Mouse (Mus musculus) activated CD4-positive, CD25-positive, alpha-beta regulatory T cell, adult 4 months (primary cell): ENCODE results near the gene Ddx27. TPM values are rescaled to one million over a fixed set of nuclear protein-coding genes. Genes with fewer than 3 reads are reported as not detected.
A peak's percentile ranks its signal among the peaks of the same experiment; 100 is the strongest.
"Not testable (repeated sequence)": the region's sequence is repeated elsewhere in the genome, so short reads cannot be mapped to it uniquely, and the experiment has no call there.

Experiments used
- ATAC-seq: one replicate; pipeline ENCODE4 v1.8.0; 2017
- polyA plus RNA-seq, 2 experiments: library from polyadenylated mRNA; unstranded; fragments of 100-300 nt; shearing (Covaris generic); gene quantifications; one replicate each; pipeline ENCODE4 v1.2.1; 2017

The Ddx27 gene
- polyA plus RNA-seq: 10 to 100 TPM; 29.8 to 39.5 TPM

- peak; percentile 87 for ATAC-seq
Measured at GRCm38 (mm10) chr2:167014702-167015381, at the start of gene Ddx27. Gene Ddx27 (plus strand): TSS chr2:167015193.

- no peak for ATAC-seq
Measured at GRCm38 (mm10) chr2:166973153-166973552, 41.8 kb upstream of the Ddx27 start.

DNA sequence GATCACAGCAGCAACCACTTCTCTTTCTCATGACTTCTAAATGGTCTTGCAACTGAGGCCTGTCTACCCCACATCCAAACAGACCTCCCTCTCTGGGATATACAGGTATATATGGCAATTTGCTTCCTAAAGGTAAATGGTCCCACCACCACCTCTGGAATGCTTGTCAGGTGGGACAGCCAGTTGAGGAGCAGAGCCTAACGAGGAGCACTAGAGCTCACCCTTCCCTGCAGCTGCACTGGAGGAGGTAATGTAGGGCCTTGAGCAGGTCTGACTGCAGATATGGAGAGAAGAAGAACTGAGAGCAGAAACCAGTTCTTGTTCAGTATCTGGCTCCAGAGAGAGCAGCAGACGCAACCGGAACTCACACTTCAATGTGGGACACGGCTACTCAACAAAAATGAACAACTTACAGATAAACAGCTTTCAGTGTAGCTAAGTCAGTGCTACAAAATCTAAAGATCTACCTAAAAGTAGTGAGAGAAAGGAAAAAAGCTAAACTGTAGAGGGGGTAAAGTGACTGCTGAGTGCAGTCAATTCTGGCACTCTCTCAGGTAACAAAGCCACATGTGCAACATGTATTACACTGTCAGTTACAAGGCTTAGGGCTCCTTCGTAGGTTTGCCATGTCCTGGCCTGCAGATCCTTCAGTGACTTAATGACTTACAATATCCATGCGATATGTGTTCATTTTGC, 40.7 kb upstream of the Ddx27 start:
- ATAC-seq: no peak

DNA sequence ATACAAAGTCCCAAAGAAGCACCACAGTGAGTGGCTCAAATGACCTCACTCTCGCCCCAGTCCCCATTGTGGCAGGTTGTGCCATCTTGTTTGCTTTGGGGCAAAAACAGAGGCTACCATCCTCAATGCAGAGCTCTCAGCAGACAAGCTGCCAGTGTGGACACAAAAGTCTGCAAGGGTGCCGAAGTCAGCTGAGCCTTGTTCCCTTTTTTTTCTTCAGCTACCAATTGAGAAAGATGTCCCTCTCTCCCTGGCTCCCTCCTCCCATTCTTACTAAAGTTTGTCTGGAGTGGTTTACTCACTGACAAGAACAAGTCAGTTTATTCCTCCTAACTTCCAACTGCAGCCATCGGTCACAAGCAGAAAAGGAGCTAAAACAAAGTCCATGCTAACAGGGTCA, 38.6 kb upstream of the Ddx27 start:
- no peak for ATAC-seq

GRCm38 (mm10) chr2:166977490-166977889, 37.5 kb upstream of the Ddx27 start:
- ATAC-seq: no peak

DNA sequence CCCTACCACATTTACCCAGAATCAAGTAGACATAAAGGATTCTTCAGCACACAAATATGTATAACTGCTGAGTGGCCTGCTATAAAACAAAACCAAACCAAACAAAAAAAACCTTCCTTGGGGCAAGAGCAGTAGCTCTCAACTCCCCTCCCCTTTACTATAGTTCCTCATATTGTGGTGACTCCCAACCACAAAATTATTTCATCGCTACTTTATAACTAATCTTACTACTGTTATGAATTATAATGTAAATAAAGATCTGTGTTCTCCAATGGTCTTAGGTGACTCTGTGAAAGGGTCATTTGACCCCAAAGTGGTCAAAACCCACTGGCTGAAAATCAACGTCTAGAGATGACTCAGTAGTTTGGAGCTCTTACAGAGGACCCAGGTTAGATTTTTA, 34.8 kb upstream of the Ddx27 start:
- no peak for ATAC-seq

DNA sequence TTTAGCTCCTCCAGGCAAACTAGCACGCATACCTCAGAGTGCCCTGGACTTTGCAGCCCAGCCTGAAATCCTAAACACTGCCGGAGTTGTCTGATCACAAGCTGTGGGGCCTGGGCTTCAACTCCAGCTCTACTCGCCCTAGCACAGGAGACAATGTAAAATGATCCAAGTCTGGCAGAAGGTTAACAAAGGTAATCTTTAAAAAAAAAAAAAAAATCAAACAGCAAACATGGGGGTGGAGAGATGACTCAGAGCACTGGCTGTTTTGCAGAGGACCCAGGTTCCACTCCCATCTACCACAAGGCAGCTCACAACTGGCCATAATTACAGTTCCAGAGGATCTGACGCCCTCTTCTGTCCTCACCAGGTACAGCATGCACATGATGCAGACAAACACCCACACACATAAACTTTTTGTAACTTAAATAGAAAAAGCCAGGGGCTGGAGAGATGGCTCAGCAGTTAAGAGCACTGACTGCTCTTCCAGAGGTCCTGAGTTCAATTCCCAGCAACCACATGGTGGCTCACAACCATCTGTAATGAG, 31.6 kb upstream of the Ddx27 start:
- no peak for ATAC-seq

GRCm38 (mm10) chr2:166990861-166991260, 24.1 kb upstream of the Ddx27 start:
- ATAC-seq: no peak

DNA sequence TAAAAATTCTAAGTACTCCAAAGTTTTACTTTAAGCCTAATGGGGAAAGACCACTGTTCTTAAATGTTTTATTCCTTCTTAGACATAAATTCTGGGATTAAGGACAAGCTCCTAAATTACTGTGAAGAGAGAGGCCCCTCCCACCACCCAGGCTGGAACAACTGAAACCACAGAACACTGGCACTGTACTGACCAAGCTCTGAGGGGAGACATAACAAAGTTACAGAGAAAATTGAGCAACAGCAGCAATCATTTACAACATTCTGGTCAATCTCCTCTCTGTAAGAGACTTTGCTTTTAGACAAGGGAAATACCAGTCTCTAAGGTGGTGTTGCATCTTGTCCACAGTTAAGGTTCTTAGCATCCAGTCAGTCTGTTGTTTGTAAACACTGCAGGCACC, 23.0 kb upstream of the Ddx27 start:
- no peak for ATAC-seq

DNA sequence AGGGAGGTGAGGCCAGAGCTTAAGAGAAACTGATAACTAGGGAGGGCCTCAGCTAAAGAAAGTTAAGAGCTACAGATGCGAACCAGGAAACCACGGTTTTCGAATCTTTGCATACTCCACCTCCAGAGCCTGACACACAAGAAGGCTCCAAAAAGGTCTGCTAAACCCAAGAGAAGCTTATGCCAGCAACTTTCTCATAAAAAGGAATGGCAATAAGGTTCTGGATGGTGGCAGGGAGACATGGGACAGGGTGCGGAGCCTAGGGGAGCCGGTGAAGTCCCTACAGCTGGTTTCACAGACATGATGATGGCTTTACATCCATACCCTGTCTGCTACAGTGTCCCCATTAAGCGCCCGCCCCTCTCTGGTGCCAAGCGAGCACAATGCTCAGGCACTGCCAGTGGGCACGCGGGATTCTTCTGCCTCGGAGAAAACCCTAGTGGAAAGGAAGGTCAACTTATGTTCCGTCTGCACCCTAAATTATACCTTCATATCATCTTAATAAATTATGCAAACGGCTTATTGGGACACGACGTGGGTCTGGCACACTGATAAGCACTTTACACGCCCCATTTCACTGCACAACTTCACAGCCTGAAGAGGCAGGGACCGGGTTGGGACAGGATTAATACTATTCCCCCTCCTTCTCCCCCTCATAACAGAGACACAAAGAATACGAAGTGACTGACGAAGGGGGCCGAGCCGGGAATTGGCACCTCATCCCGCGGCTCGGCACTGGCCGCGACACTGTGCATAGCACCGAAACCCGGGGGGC, 19.8 kb upstream of the Ddx27 start:
- peak; percentile 24 for ATAC-seq

GRCm38 (mm10) chr2:166995796-166996532, 19.0 kb upstream of the Ddx27 start, which contains the start of gene Stau1:
Gene Stau1 (minus strand): TSS chr2:166996299.
- ATAC-seq: peak; percentile 87

GRCm38 (mm10) chr2:166996533-166996894, 18.5 kb upstream of the Ddx27 start:
- peak; percentile 7 for ATAC-seq

DNA sequence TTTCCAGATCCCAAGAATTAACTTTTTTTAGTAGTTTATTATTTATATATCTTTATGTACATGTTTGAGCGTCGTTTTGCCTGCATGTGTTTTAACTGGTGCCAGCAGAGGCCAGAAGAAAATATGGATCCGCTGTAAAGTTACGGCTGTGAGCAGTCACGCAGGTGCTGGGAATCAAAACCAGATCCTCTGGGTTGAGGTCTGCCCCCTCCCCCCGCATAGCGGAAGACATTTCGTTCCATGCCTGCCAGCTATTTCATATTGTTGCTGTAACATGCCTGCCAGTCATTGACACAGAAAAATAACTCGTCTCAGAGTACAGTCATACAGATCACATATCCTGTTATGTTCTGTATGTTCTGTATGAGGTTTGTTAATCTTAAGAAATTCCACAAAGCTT, 13.5 kb upstream of the Ddx27 start:
- ATAC-seq: no peak

GRCm38 (mm10) chr2:167004099-167004854, 10.7 kb upstream of the Ddx27 start:
- ATAC-seq: peak; percentile 83

- ATAC-seq: no peak
Measured at GRCm38 (mm10) chr2:167006355-167006754, 8.6 kb upstream of the Ddx27 start.

- ATAC-seq: no peak
Measured at GRCm38 (mm10) chr2:167007001-167007491, 7.9 kb upstream of the Ddx27 start.

DNA sequence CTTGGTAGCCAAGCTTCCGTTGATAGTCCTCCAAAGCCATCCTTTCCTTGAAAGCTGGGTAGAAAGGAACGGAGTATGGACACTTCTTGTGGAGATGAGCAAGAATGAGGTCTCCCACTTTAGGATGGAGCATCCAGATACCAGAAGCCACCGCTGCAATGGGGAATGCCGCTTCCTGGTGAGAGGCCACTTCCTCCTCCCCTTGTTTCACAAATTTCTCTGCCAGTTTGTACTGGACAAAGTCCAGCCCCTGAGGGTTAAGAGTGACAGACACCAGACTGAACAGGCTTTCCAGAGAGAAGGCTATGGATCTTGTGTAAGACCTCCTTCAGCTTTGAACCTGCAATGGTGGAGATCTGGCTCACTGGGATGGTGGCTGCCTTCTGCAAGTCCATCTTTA, 7.4 kb upstream of the Ddx27 start:
- not testable (repeated sequence) for ATAC-seq

DNA sequence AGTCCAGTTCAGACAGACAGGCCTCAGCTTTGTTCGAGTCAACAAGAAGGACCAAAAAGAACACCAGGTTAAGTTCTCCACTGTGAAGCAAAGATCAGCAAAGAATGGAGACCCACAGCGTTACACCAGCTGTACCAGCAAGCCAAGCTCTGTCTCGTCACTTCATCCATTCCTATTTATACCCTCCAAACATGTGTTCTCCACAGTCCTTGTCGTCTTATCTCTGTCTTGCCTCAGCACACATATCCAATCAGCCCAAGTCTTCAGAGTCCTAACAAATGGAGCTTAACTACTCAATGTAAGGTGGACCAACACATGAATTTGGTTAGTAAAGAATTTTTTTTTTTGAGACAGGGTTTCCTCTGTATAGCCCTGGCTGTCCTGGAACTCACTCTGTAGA, 5.5 kb upstream of the Ddx27 start:
- no peak for ATAC-seq

- ATAC-seq: no peak
Measured at GRCm38 (mm10) chr2:167010546-167010945, 4.4 kb upstream of the Ddx27 start.

DNA sequence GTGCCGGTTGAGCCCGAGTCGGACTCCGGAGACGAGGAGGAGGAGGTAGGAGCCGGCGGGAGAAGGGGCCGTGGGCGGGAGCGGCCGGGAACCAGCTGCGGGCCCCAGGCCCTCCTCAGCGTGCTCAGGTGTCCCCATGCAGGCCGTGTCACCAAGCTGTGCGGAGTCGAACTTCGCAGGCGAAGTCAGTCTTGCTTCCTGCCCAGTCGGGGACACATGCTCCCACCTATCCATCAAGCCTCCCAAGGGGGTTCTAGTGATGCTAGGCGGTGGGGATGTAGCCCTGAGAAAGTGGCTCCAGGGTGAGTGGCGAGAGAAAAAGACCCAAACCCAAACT, 357 bp downstream of the Ddx27 start:
- ATAC-seq: peak; percentile 57

GRCm38 (mm10) chr2:167019396-167019795, 4.4 kb downstream of the Ddx27 start:
- ATAC-seq: no peak

- ATAC-seq: no peak
Measured at GRCm38 (mm10) chr2:167028553-167028952, 13.6 kb downstream of the Ddx27 start.
